Mouse (Mus musculus) kidney, adult 2 months (tissue): ENCODE data around the gene Ddx21. TPM values are rescaled to one million over a fixed set of nuclear protein-coding genes. Genes with fewer than 3 reads are reported as not detected.

ENCODE experiments used
- DNase-seq: peaks from one replicate; pipeline ENCODE4 v3.0.0; 2021
- H3K27ac ChIP-seq: fragments of 200-500 bp; 2 replicates; pipeline ENCODE4 v1.5.1; 2012; ENCODE audit warnings: low read depth, low read length, control low read depth, inconsistent platforms; ENCODE audit not compliant: insufficient read depth
- H3K27me3 ChIP-seq: fragments of 200-500 bp; replicated peaks from 2 replicates; pipeline ENCODE4 v1.6.1; 2012; ENCODE audit warnings: mild to moderate bottlenecking, moderate library complexity, low read length, inconsistent platforms; ENCODE audit not compliant: control insufficient read depth, insufficient read depth
- H3K36me3 ChIP-seq: fragments of 200-500 bp; 2 replicates; pipeline ENCODE4 v1.6.1; 2012; ENCODE audit warnings: mild to moderate bottlenecking, moderate library complexity, low read length, inconsistent platforms; ENCODE audit not compliant: control insufficient read depth, insufficient read depth
- H3K4me1 ChIP-seq: fragments of 200-500 bp; 2 replicates; pipeline ENCODE4 v1.6.1; 2011; ENCODE audit warnings: low read length; ENCODE audit not compliant: control insufficient read depth, insufficient read depth
- H3K4me3 ChIP-seq: fragments of 200-500 bp; 2 replicates; pipeline ENCODE4 v1.5.1; 2011; ENCODE audit warnings: mild to moderate bottlenecking, low read depth, low read length, control low read depth; ENCODE audit not compliant: insufficient read depth
- CTCF ChIP-seq: fragments of 200-500 bp; conservative IDR thresholded peaks from 2 replicates; pipeline ENCODE4 v1.5.1; 2011; ENCODE audit warnings: low read depth, mild to moderate bottlenecking, control low read depth, low read length, moderate library complexity, mixed read lengths; ENCODE audit not compliant: insufficient read depth, insufficient read length
- POLR2A ChIP-seq: fragments of 200-500 bp; IDR thresholded peaks from one replicate; pipeline ENCODE4 v1.6.1; 2011; ENCODE audit warnings: low read depth, low read length, control low read depth
- WGBS: fragments of 180-500 bp; shearing (Covaris S2); methylation state at CpG from one replicate; pipeline ENCODE4 v1.1.7; 2018; 5-methylcytosine and 5-hydroxymethylcytosine counted together
- polyA plus RNA-seq: library from polyadenylated mRNA; depleted of rRNA; stranded (reverse); fragments of >200 nt; gene quantifications from 2 replicates; pipeline ENCODE4 v1.2.3, GENCODE M21; 2012; rRNA removed

Gene Ddx21
- polyA plus RNA-seq, 1 experiment: 9.3 TPM

- H3K27ac ChIP-seq: no peak overlapping the region
- WGBS: 77% methylated on average over 7 of the region's 7 CpGs
- TF ChIP-seq POLR2A (no peak), CTCF (no peak)
- DNase-seq: no peak
- no peak overlapping the region for H3K4me3 ChIP-seq
- H3K36me3 ChIP-seq: no peaks in the 10 kb centered on the region
- H3K4me1 ChIP-seq: no peaks in the 10 kb centered on the region
- no peaks in the 10 kb centered on the region for H3K27me3 ChIP-seq
These were observed 67.6 kb downstream of the Ddx21 start for GRCm38 (mm10) chr10:62534509-62534908.

- 36% methylated on average over 2 of the region's 2 CpGs for WGBS
- Histone ChIP-seq H3K27me3 (no peaks in the 10 kb centered on the region), H3K4me3 (no peak overlapping the region), H3K27ac (no peak overlapping the region), H3K36me3 (no peaks in the 10 kb centered on the region), H3K4me1 (no peaks in the 10 kb centered on the region)
- TF ChIP-seq POLR2A (no peak), CTCF (no peak)
- no peak for DNase-seq
These were observed 69.2 kb downstream of the Ddx21 start for GRCm38 (mm10) chr10:62532832-62533231.

Other genes with a start within 250 kb of the Ddx21 start
- 60.5 and 60.9 TPM in 2 replicates for gene Hk1, start 222.4 kb downstream of the Ddx21 start, polyA plus RNA-seq
- gene Hkdc1, start 179.8 kb downstream of the Ddx21 start, polyA plus RNA-seq: 1.1 TPM in 2 replicates
- 0.14 and 0.16 TPM in 2 replicates for gene 4930507D05Rik, start 152.8 kb downstream of the Ddx21 start, polyA plus RNA-seq
- gene Supv3l1, start 152.5 kb downstream of the Ddx21 start, polyA plus RNA-seq: 22.9 and 25.4 TPM in 2 replicates
- gene Vps26a, start 115.5 kb downstream of the Ddx21 start, polyA plus RNA-seq: 16.7 and 24.5 TPM in 2 replicates
- 20.8 and 34.2 TPM in 2 replicates for gene Srgn, start 74.8 kb downstream of the Ddx21 start, polyA plus RNA-seq
- gene Kif1bp, start 23.8 kb downstream of the Ddx21 start, polyA plus RNA-seq: 31.0 and 36.1 TPM in 2 replicates
- gene Ddx50, start 48.9 kb upstream of the Ddx21 start, polyA plus RNA-seq: 8.7 and 14.8 TPM in 2 replicates
- gene Stox1, start 123.8 kb upstream of the Ddx21 start, polyA plus RNA-seq: 0.16 and 0.33 TPM in 2 replicates
- 58.6 and 65.2 TPM in 2 replicates for gene Ccar1, start 190.0 kb upstream of the Ddx21 start, polyA plus RNA-seq